Comparison of ENCODE assay signal across 7 mouse cellular contexts in the genomic region with DNA sequence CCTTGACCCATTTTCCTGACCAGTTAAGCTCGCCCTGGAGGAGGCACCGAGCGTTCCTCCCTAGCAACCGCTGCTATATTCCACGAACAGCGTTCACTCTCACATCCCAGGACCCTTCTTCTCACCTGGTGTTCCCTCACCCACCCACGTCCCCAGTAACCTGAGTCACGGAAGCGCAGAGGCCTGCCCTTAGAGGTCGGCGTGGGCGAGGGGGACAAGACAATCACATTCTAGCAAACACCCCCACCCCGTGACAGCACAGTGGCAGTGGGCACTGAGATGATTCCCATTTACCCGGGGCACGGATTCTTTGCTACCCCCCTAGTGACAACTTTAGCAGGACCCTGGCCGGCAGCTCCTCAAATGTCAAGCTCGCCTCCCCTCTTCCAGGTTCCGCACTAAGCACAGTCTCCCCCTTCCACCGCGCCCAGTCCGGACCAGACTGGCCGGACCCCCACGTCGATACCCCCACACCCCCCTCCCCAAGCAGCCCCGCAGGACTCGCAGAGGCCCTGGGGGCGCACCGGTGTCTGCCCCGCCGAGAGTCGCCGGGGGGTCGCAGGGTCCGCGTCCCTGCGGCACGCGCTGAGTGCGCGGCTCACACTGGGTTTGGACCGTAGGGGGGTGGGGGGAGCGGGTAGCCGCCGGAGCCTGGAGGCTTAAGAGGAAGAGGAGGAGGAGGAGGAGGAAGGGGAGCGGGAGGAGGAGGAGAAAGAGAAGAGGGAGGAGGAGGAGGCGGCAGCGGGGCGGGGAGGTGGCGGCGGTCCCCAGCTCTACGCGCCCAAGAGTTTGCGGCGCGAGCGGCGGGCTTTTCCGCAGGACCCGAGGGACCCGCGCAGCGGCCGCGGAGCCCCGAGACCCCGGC. TPM values are rescaled to one million over a fixed set of nuclear protein-coding genes. Genes with fewer than 3 reads are reported as not detected.
DNase-seq lines count a peak whose midpoint lies in the region; ATAC-seq and TF ChIP-seq lines count a peak whose summit lies in the region.

A gene (plus strand): TSS at position 735 of the 865 bp plus-strand sequence.

- DNase-seq in embryonic facial prominence, embryonic 10.5 days (ENCODE audit: low spot score): peak; percentile 54
- peak; percentile 46 to 55 for DNase-seq in heart, postnatal 14 days
- no peak for DNase-seq in left cerebral cortex, postnatal 36 days (ENCODE audit: low spot score in 2 of 2)
- DNase-seq in thymus, postnatal 4 days: peak; percentile 61

- no peak for TF ChIP-seq POLR2A in myocyte (IDR thresholded peaks at IDR 0.05; ENCODE audit: insufficient read length, low read depth)

- H3K4me3 ChIP-seq in megakaryocyte, embryonic 14.5 days (replicated peaks): peak within 1 kb of the TSS; percentile 96
- H3K4me3 ChIP-seq in embryonic facial prominence, embryonic 10.5 days: peak within 1 kb of the TSS; percentile 77
- no peak within 1 kb of the TSS for H3K4me3 ChIP-seq in myocyte

- intact Hi-C loops in heart, postnatal 14 days (cut with DNase I): loop anchor here (5.0 to 10.0 kb wide), 4 partner anchors 86 to 342 kb away; a partner anchor contains a TSS
- intact Hi-C loops in left cerebral cortex, postnatal 36 days (cut with DNase I): loop anchor here (5.0 kb wide), 3 partner anchors 96 to 181 kb away; no protein-coding TSS in a partner anchor

- H3ac ChIP-seq in myocyte (ENCODE audit: control insufficient read depth, insufficient read length): no peak within 1 kb of the TSS

- H3K27me3 ChIP-seq in megakaryocyte, embryonic 14.5 days (replicated peaks): peaks cover 59% of the 10 kb centered on the region
- peaks cover 76% of the 10 kb centered on the region for H3K27me3 ChIP-seq in embryonic facial prominence, embryonic 10.5 days (replicated peaks; ENCODE audit: low read depth, poor library complexity, severe bottlenecking)
- peaks cover 36% of the 10 kb centered on the region for H3K27me3 ChIP-seq in myocyte (ENCODE audit: control insufficient read depth, insufficient read depth, insufficient read length)

- H3K36me3 ChIP-seq in megakaryocyte, embryonic 14.5 days (replicated peaks; ENCODE audit: low read length): peaks cover 4% of the 10 kb centered on the region
- no peaks in the 10 kb centered on the region for H3K36me3 ChIP-seq in embryonic facial prominence, embryonic 10.5 days (replicated peaks)
- no peaks in the 10 kb centered on the region for H3K36me3 ChIP-seq in myocyte (ENCODE audit: control insufficient read depth, insufficient read depth)

- no peak for ATAC-seq in megakaryocyte, adult 5-6 weeks (ENCODE audit: poor library complexity, severe bottlenecking)

- peaks cover 53% of the 10 kb centered on the region for H3K4me1 ChIP-seq in megakaryocyte, embryonic 14.5 days
- H3K4me1 ChIP-seq in embryonic facial prominence, embryonic 10.5 days: peaks cover 31% of the 10 kb centered on the region

- peak within 1 kb of the TSS; percentile 36 for H3K4me2 ChIP-seq in myocyte (ENCODE audit: low read depth)

- WGBS in embryonic facial prominence, embryonic 10.5 days: under 1% methylated on average over 65 of the region's 66 CpGs

- H3K79me2 ChIP-seq in myocyte (ENCODE audit: control insufficient read depth, insufficient read depth): no peaks in the 10 kb centered on the region

- peak within 1 kb of the TSS; percentile 66 for H3K27ac ChIP-seq in embryonic facial prominence, embryonic 10.5 days (replicated peaks)

- H3K9me3 ChIP-seq in megakaryocyte, embryonic 14.5 days: peaks cover 3% of the 10 kb centered on the region
- no peaks in the 10 kb centered on the region for H3K9me3 ChIP-seq in embryonic facial prominence, embryonic 10.5 days

TF ChIP-seq in myocyte, 11 proteins besides CTCF, POLR2A, EP300 and RAD21:
- no peak for TF ChIP-seq SRF (IDR thresholded peaks at IDR 0.05; ENCODE audit: control insufficient read depth, insufficient read length, low read depth)
- no peak for TF ChIP-seq REST (IDR thresholded peaks at IDR 0.05; ENCODE audit: insufficient read depth, insufficient read length)

RNA-seq across cellular contexts. Expression of the gene that starts here (rescaled TPM):
- 1.9 and 5.8 TPM in 2 replicates for polyA plus RNA-seq in megakaryocyte, embryonic 14.5 days (2012; ENCODE audit: insufficient read depth, low replicate concordance)
- total RNA-seq in megakaryocyte, adult 5-6 weeks (2015): not detected in 2 replicates
- total RNA-seq in megakaryocyte, adult 5-6 weeks (2017): not detected in 2 replicates
- 0.11 and 0.12 TPM in 2 replicates for polyA plus RNA-seq in embryonic facial prominence, embryonic 10.5 days (2016; fragmentation: Nextera tagmentation; extraction: Ambion mirVana)
- total RNA-seq in heart, postnatal 14 days (2021): 1 to 10 TPM; 6.6 to 7.9 TPM
- 10 to 100 TPM; 59.3 to 65.4 TPM for total RNA-seq in left cerebral cortex, postnatal 36 days (2021)
- polyA plus RNA-seq in myocyte (2012; fragmentation: generic; extraction: Trizol): 0.01 TPM

Comparison
In these comparisons a context has a peak if more than half of its experiments do, and no peak if none do; other contexts are left out.
1. RNA of the gene that starts here (total RNA-seq): 59.3 to 65.4 TPM in left cerebral cortex, postnatal 36 days and 6.6 to 7.9 TPM in heart, postnatal 14 days; not detected in megakaryocyte, adult 5-6 weeks; every median in the first group is over 4 times any median in the second.
2. RNA of the gene that starts here (total RNA-seq): 59.3 to 65.4 TPM in left cerebral cortex, postnatal 36 days; 6.6 to 7.9 TPM in heart, postnatal 14 days; every median in the first group is over 4 times any median in the second.
3. Peak in DNase-seq, H3K4me3 ChIP-seq and H3K27ac ChIP-seq in embryonic facial prominence, embryonic 10.5 days; RNA of the gene not detected or under 1 TPM.
4. DNase-seq: peak in heart, postnatal 14 days (2 of 2) and thymus, postnatal 4 days (single experiment); none in left cerebral cortex, postnatal 36 days (0 of 2).